Mouse (Mus musculus) stomach, postnatal 0 days (tissue): ENCODE results near the gene Plxnb2.

Experiments
- CTCF ChIP-seq: IDR thresholded peaks from 2 replicates; pipeline ENCODE4 v1.5.1; 2016; ENCODE audit warnings: antibody characterized with exemption, low read depth, mild to moderate bottlenecking, moderate library complexity
- EP300 ChIP-seq: optimal IDR thresholded peaks from 2 replicates; pipeline ENCODE3; 2016; ENCODE audit warnings: antibody characterized with exemption

- TF ChIP-seq CTCF (no peak), EP300 (no peak)
Measured at GRCm38 (mm10) chr15:89178954-89179629, 1.5 kb downstream of the Plxnb2 start.
